Mouse (Mus musculus) adrenal gland, postnatal 36 days (tissue): ENCODE measurements at regions not wholly inside any gene's neighbourhood (a gene's known extent, or its start where the extent isn't known, plus 50 kb on each side); places are given as distances from the start of the nearest gene placed in this dataset.
A peak's percentile ranks its signal among the peaks of the same experiment; 100 is the strongest.

Source experiments
- DNase-seq, 2 experiments: peaks; one replicate each; pipeline ENCODE4 v3.0.0; 2021; ENCODE audit warnings: mixed read lengths in 1 of 2

DNA sequence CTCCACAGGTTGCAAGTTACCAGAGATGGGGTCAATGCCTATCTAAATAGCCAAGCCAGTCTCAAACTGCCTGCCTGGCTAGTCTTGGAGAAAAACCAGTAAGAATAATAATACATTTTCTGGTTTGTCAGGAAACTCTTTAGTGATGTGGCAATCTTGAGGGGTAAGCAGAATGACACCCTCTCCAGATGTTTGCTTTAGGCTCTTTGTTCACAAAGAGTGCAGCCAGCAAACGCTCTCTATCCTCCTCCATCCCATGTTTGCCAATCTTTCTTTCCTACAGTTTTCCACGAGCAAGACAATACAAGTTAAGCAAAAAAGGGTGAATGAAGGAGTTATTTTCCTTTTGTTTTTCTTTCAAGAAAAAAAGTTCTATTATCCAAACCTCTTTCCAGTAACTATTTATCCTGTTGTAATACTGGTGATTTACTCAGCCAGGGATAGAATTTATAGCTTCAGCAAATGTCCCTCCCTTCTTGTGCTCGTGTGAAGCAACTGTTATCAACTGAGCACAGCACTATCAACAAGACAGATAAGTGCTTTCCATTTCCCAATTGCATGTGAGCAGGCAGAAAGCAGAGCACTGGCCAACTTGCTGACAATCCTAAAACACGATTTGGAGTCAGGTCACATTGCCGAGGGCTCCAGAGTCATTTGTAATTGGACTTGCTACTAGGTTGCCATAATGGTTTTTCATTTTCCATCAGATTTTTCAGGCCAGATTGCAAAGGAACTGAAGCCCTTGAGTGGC, 873.5 kb downstream of the Rapgef2 start:
- no peak for DNase-seq

DNA sequence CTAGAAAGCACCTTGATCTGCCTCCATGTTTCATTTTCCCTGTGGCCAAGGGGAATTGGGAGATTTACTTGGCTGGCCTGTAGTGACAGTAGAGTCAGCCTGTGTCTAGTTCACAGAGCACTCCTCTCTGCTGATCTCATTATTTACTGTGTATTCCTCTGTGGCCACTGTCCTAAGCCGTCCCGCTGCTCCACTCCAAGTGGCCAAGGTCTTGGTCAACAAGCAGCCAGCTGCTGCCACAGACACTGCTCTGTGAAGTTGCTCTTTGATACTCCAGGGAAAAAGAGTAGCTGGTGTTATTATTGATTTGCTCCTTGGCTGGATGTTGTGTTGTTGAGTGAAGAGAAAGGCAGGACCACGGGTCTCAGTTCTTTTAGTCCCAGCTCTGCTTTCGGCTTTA, 874.9 kb downstream of the Rapgef2 start:
- peak in 1 of 2 experiments; percentile 4 for DNase-seq

DNA sequence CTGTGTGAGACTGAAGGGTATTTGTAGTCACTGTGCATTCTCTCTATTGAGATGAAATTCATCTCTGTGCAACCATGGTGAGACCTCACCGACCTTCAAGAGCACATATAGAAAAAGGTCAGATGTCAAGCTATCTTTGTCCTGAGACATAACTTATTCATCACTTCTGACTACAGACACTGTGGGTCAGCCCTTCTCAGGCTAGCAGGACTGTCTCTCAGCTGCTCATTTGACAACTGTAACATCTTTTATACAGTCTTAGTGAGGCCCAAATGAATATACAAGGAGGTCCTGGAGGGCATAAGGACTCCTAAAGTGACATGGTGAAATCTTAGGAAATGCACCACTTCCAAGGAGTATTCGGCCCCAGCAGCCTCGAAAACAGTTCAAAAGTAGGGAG, 877.1 kb downstream of the Rapgef2 start:
- DNase-seq, result no peak

DNA sequence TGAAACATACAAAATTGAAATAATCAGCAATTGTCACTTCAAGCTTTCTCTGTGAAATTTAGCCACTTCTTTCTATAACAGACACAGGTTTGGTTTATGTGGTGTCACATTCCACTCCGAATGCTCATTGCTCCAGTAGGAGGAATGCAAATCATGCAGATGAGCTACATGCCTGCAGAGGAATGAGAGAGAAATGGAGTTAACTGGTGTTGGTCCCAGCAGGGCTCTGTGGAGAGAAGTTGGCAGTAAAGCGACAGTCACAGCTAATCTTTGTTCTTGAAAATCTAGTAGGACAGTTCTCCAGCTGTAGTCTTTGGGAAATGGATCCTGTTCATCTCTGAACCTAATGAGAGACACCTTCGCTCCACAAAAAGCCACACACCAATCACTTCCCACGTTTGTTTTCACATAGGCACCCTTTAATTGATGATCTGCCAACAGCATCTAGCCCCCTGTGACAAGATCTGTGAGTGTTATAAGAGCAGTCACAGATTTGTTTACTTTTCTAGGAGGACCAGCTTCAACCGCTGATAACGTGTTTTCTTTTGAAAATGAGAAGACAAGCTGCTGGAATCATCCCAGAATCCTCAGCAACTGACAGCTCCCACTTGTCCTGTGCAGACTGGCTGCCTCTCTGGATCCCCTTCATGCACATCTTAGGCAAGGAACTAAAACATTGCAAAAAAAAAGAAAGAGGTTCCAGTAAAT, 880.4 kb downstream of the Rapgef2 start:
- DNase-seq, result no peak

DNA sequence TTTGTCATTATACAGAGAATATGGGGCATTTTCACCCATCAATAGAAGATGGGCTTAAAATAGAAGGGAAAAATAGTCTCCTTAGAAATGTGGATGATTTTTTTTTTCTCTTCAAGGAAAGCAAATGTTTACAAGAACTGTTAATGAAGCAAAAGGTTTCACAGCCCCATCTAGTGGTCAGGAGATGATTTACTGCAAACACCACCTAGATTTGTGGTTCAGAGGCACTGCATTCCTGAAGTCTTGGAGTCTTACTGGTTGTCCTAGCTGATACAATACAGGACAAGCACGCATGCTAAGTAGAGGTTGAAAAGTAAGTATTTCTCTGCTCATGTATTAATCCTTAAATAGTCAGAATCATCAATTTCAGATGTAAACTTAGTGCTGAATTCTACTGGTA, 927.9 kb downstream of the Rapgef2 start:
- DNase-seq, result peak in 1 of 2 experiments; percentile 4

DNA sequence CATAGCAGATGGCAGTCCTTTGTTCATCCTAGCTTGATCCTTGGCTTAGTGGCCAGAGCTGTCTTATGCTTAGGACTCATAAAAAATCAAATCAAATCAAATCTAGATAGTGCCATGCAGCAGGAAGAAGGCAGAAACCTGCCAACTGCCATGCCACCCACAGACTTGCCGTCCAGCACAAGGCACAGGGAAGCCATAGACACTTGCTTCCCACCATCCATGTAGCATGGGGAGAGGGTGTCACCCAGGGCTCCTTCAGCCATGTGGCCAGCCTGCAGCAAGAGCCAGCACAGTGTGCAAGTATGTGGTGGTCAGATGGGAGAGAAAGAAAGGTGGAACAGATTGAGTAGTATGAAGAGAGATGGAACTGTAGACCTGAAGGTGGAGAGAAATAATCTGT, 946.4 kb downstream of the Rapgef2 start:
- no peak for DNase-seq

DNA sequence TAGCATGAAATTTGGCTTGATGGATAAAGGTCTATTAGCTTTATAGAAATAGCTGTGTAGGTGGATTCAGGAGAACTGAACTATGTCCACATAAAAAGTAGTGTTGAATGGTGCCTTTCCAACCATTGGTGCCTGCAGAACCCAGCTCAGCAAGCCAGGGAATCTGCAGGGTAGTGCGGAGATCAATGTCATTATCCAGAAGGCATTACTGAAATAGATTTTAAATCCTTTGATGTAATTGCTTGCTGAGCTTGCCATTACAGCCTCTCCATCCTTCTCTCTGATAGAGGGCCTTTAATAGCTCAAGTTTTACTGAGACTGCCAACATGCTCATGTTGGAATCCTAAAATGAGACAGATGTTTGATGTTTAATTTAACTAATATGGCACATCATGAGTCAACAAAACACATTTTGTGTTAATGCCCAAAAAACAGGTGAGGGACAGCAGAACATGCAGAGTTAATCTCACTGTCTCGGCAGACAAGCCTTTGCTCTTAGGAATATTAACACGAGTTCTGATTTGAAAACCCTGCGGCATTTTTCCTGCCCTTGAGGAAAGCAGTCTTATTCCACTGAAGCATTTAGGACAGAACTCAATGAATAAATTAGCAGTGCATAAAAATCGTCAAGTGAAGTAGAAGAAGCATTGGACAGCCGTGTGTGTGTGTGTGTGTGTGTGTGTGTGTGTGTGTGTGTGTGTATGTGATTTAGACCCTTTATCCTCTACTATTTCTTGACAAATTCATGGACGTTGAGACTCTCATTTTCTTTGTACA, 974.5 kb downstream of the Rapgef2 start:
- DNase-seq, result no peak

DNA sequence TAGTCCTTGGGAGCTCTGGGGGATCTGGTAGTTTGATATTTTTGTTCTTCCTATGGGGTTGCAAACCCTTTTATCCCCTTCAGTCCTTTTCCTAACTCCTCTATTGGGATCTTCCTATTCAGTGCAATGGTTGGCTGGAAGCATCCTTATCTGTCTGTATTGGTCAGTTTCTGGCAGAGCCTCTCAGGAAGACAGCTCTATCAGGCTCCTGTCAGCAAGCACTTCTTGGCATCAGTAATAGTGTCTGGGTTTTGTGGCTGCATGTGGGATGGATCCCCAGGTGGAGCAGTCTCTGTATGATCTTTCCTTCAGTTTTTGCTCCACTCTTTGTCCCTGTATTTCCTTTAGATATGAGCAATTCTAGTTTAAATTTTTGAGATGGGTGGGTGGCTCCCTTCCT, 985.8 kb downstream of the Rapgef2 start:
- DNase-seq, result no peak

DNA sequence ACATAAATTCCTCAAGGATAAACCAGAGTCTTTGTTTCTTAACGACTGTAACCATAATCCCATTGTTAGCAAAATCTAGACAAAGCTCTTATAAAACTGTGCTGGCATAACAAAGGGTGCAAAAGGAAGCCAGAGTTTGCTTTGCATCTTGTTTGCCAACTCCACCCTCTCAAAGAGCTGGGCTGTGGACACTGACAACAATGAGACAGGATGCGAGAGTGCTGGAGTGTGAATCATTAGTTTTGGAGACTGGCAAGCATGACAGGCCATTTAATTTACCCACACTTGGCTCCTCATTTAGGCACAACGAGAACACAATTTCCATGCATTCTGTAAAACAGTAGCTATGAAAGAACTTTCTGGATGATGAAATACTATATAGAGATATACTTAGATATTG, 994.4 kb downstream of the Rapgef2 start:
- DNase-seq, result no peak

DNA sequence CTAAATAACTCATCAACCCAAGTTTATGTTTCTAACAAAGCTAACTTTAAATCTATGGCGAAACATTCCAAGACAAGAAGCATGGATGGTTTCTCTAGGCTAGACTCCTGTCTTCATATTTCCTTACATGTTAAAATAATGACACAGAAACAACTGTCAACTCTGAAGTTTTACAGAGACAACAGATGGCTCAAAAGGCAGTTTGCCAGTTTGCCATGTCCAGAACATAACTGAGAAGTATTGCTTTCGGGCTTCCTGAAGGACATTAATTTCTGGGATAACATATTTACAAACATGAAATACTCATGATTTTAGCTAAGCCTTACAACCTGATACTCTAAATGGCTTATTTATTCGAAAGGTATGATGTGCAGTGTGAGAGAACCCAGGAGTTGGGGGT, 1002.2 kb downstream of the Rapgef2 start:
- no peak for DNase-seq

DNA sequence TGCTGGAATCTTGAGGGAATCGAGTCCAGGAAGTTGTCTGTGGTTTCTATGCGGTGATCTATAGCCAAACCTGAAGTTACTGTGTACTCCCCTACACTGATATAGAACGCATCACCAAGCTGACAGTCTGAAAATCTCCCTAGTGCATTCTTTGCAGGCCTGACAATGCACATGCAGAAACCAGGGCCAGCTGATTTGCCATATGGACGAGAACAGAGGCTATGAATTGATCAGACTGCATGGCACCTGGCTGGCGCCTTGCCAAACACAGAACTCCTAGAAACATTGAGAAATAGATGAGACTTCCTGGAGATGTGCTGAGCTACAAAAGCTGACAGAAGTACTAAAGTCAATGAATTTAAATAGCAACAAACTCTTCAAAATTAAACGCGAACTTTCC, 1049.4 kb downstream of the Rapgef2 start:
- DNase-seq, result no peak

DNA sequence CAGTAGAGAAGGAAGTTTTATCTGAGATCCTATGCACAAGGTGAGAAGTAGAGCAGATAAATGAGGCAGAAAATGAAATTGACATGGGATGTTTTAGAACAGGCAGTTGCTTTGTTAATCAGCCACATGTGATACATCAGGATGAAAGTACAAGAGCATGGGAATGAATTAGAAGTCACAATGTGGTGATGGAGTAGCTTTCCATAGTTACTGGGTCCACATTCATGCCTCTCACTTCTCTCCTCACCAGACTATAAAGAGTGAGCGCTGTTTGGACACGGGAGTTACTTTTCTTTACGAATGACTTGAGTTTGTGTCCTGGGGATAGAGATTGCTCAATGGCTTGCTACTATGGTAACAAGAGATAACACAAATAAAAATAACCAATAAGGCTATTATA, 1076.6 kb downstream of the Rapgef2 start:
- no peak for DNase-seq

DNA sequence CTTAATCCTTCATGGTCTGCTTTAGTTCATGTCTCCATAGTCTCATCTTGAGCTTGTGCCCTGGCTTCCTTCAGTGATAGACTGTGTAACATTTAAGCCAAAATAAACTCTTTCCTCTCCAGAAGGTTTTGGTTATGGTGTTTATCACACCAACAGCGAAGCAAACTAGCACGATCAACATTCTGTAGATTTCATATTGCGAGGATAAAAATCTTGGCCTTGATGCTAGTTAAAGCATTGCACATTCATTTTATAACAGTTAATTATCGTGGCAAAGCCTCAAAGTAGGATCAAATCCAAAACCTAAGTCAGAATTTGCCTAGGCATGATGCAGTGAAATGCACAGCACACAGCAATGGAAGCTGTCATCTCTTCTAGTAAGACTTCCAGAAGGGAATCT, 1123.7 kb downstream of the Rapgef2 start:
- no peak for DNase-seq

DNA sequence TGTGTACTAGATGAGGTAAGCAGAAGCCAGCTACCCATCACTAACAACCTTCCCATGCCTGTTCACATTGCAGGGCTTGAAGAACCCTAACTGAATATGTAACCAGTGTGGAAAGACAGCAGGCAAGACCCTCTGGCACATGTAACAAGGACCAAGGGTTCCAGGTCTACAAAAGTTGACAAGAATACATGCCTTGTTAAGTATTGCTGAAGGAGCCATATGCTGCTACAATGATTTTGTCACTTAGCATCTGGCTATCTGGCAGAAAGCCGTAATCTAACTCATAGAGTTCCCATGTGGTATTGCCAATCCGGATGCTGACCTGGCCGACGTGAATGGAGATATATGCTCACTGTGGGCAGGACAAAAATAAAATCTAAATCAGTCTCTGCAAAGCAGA, 1127.9 kb downstream of the Rapgef2 start:
- no peak for DNase-seq
